Mouse (Mus musculus) granulocyte monocyte progenitor cell, adult 5-6 weeks (primary cell): ENCODE measurements at regions not wholly inside any gene's neighbourhood (a gene's known extent, or its start where the extent isn't known, plus 50 kb on each side); places are given as distances from the start of the nearest gene placed in this dataset.
A peak's percentile ranks its signal among the peaks of the same experiment; 100 is the strongest.
"Not testable (repeated sequence)": the region's sequence is repeated elsewhere in the genome, so short reads cannot be mapped to it uniquely, and the experiment has no call there.

Experiments
- ATAC-seq: replicated peaks from 2 replicates; pipeline ENCODE4 v1.8.0; 2016; ENCODE audit warnings: mild to moderate bottlenecking, moderate TSS enrichment, inconsistent platforms; ENCODE audit not compliant: poor library complexity, severe bottlenecking

GRCm38 (mm10) chr13:83742102-83742501 is 238.3 kb downstream of the Mef2c start:
- no peak for ATAC-seq

GRCm38 (mm10) chr13:83742546-83742945 is 238.7 kb downstream of the Mef2c start:
- no peak for ATAC-seq

GRCm38 (mm10) chr13:83743381-83743780 is 239.5 kb downstream of the Mef2c start:
- no peak for ATAC-seq

GRCm38 (mm10) chr13:83744110-83744752 is 240.4 kb downstream of the Mef2c start:
- no peak for ATAC-seq

- peak; percentile 79 for ATAC-seq
Observed at GRCm38 (mm10) chr13:83744981-83745555, 241.2 kb downstream of the Mef2c start.

- no peak for ATAC-seq
Observed at GRCm38 (mm10) chr13:83745961-83746360, 242.1 kb downstream of the Mef2c start.

GRCm38 (mm10) chr13:83747671-83748070 is 243.8 kb downstream of the Mef2c start:
- no peak for ATAC-seq

GRCm38 (mm10) chr13:83749376-83750150 is 245.7 kb downstream of the Mef2c start:
- no peak for ATAC-seq

GRCm38 (mm10) chr13:83750437-83750836 is 246.6 kb downstream of the Mef2c start:
- ATAC-seq, result no peak

GRCm38 (mm10) chr13:83760387-83761170 is 256.7 kb downstream of the Mef2c start:
- no peak for ATAC-seq

GRCm38 (mm10) chr13:83762484-83762883 is 258.6 kb downstream of the Mef2c start:
- no peak for ATAC-seq

- not testable (repeated sequence) for ATAC-seq
Observed at GRCm38 (mm10) chr13:83763288-83763687, 259.5 kb downstream of the Mef2c start.

GRCm38 (mm10) chr13:83785643-83786042 is 281.8 kb downstream of the Mef2c start:
- ATAC-seq, result no peak

GRCm38 (mm10) chr13:83809535-83809934 is 305.7 kb downstream of the Mef2c start:
- ATAC-seq, result no peak

GRCm38 (mm10) chr13:83820291-83820690 is 316.5 kb downstream of the Mef2c start:
- no peak for ATAC-seq

- ATAC-seq, result no peak
Observed at GRCm38 (mm10) chr13:83820721-83821120, 316.9 kb downstream of the Mef2c start.

GRCm38 (mm10) chr13:83824926-83825325 is 321.1 kb downstream of the Mef2c start:
- no peak for ATAC-seq

- ATAC-seq, result no peak
Observed at GRCm38 (mm10) chr13:83826841-83827463, 323.1 kb downstream of the Mef2c start.

- no peak for ATAC-seq
Observed at GRCm38 (mm10) chr13:83865932-83866685, 356.0 kb upstream of the Tmem161b start.

GRCm38 (mm10) chr13:83867211-83867610 is 354.9 kb upstream of the Tmem161b start:
- no peak for ATAC-seq
